Mouse (Mus musculus) embryonic facial prominence, embryonic 11.5 days (tissue): ENCODE data around the gene Man1b1. TPM values are rescaled to one million over a fixed set of nuclear protein-coding genes. Genes with fewer than 3 reads are reported as not detected.

Experiments used
- ATAC-seq: fragments of 200-750 bp; cut with Nextera tagmentation; replicated peaks from 2 replicates; pipeline ENCODE4 v1.8.0; 2017; ENCODE audit warnings: low read depth; ENCODE audit not compliant: insufficient number of reproducible peaks, low FRiP score, low TSS enrichment
- DNase-seq: peaks from one replicate; pipeline ENCODE4 v3.0.0-alpha.2; 2015; ENCODE audit warnings: low spot score
- H3K27ac ChIP-seq: fragments of 300-500 bp; sonication (generic); replicated peaks from 2 replicates; pipeline ENCODE4 v1.5.1; 2014; ENCODE audit warnings: mild to moderate bottlenecking, low read depth, low read length, control low read depth
- H3K27me3 ChIP-seq: fragments of 300-500 bp; sonication (generic); 2 replicates; pipeline ENCODE4 v1.6.1; 2014; ENCODE audit warnings: mild to moderate bottlenecking, low read length, moderate library complexity, mixed read lengths; ENCODE audit not compliant: control insufficient read depth, insufficient read depth
- H3K36me3 ChIP-seq: fragments of 300-500 bp; sonication (generic); replicated peaks from 2 replicates; pipeline ENCODE4 v1.6.1; 2014; ENCODE audit warnings: low read depth, mild to moderate bottlenecking, low read length, moderate library complexity, mixed read lengths; ENCODE audit not compliant: control insufficient read depth, insufficient read depth
- H3K4me1 ChIP-seq: fragments of 300-500 bp; sonication (generic); 2 replicates; pipeline ENCODE4 v1.6.1; 2014; ENCODE audit warnings: low read length, mixed read lengths; ENCODE audit not compliant: control insufficient read depth, insufficient read depth
- H3K4me2 ChIP-seq: fragments of 300-500 bp; sonication (generic); 2 replicates; pipeline ENCODE4 v1.6.1; 2014; ENCODE audit warnings: low read depth, mild to moderate bottlenecking, control low read depth, low read length, moderate library complexity
- H3K4me3 ChIP-seq: fragments of 300-500 bp; sonication (generic); 2 replicates; pipeline ENCODE4 v1.5.1; 2014; ENCODE audit warnings: low read depth, low read length, control low read depth
- H3K9ac ChIP-seq: fragments of 300-500 bp; sonication (generic); replicated peaks from 2 replicates; pipeline ENCODE4 v1.6.1; 2014; ENCODE audit warnings: mild to moderate bottlenecking, control low read depth, low read length
- H3K9me3 ChIP-seq: fragments of 300-500 bp; sonication (generic); replicated peaks from 2 replicates; pipeline ENCODE4 v1.6.1; 2016; ENCODE audit warnings: mild to moderate bottlenecking, low read length, inconsistent platforms, mixed read lengths; ENCODE audit not compliant: control insufficient read depth
- WGBS: fragments of 180-500 bp; shearing (Covaris S2); extraction: QIAGEN DNeasy Blood & Tissue Kit; methylation state at CpG from one replicate; pipeline ENCODE4 v1.1.7; 2014; 5-methylcytosine and 5-hydroxymethylcytosine counted together
- polyA plus RNA-seq: library from polyadenylated mRNA; unstranded; fragments of >200 nt; fragmentation: Nextera tagmentation; extraction: Ambion mirVana; gene quantifications from 2 replicates; pipeline ENCODE4 v1.2.1, GENCODE M21; 2014

The Man1b1 gene
- polyA plus RNA-seq, 1 experiment from 2014 or later = 92.7 TPM

- Histone ChIP-seq H3K4me2 (no peak overlapping the region; the same call in 1 of the 2 replicates), H3K27me3 (peaks cover 31% of the 10 kb centered on the region), H3K9me3 (no peaks in the 10 kb centered on the region), H3K9ac (no peak overlapping the region), H3K4me1 (peaks cover 5% of the 10 kb centered on the region), H3K4me3 (no peak overlapping the region), H3K36me3 (no peaks in the 10 kb centered on the region), H3K27ac (no peak overlapping the region)
- DNase-seq = no peak
- 16% methylated on average over 3 of the region's 3 CpGs for WGBS
- no peak for ATAC-seq
These were observed 64.5 kb downstream of the Man1b1 start for GRCm38 (mm10) chr2:25396597-25396983.

- H3K36me3 ChIP-seq = no peaks in the 10 kb centered on the region
- no peak overlapping the region for H3K4me2 ChIP-seq
- no peak overlapping the region for H3K4me3 ChIP-seq
- no peak overlapping the region for H3K9ac ChIP-seq
- DNase-seq (no peak), ATAC-seq (no peak)
- H3K4me1 ChIP-seq = peaks cover 5% of the 10 kb centered on the region
- no peaks in the 10 kb centered on the region for H3K9me3 ChIP-seq
- peaks cover 32% of the 10 kb centered on the region for H3K27me3 ChIP-seq
- no peak overlapping the region for H3K27ac ChIP-seq
- WGBS = 40% methylated on average over 1 of the region's 1 CpGs
These were observed 64.9 kb downstream of the Man1b1 start for GRCm38 (mm10) chr2:25397010-25397409.

GRCm38 (mm10) chr2:25398065-25398464 is 65.9 kb downstream of the Man1b1 start:
- DNase-seq (no peak), ATAC-seq (no peak)
- WGBS = 88% methylated on average over 7 of the region's 7 CpGs
- no peak overlapping the region for H3K4me2 ChIP-seq
- H3K4me3 ChIP-seq = no peak overlapping the region
- no peaks in the 10 kb centered on the region for H3K9me3 ChIP-seq
- peaks cover 38% of the 10 kb centered on the region for H3K27me3 ChIP-seq
- H3K27ac ChIP-seq = no peak overlapping the region
- H3K4me1 ChIP-seq = peaks cover 5% of the 10 kb centered on the region
- H3K36me3 ChIP-seq = no peaks in the 10 kb centered on the region
- H3K9ac ChIP-seq = no peak overlapping the region

- Histone ChIP-seq H3K27me3 (peaks cover 44% of the 10 kb centered on the region), H3K27ac (no peak within 1 kb of the TSS), H3K36me3 (no peaks in the 10 kb centered on the region), H3K9ac (no peak within 1 kb of the TSS), H3K4me2 (no peak within 1 kb of the TSS), H3K9me3 (no peaks in the 10 kb centered on the region), H3K4me1 (peaks cover 5% of the 10 kb centered on the region), H3K4me3 (no peak within 1 kb of the TSS)
- DNase-seq (no peak), ATAC-seq (no peak)
- WGBS = 58% methylated on average over 8 of the region's 8 CpGs
These were observed 66.9 kb downstream of the Man1b1 start, which contains the start of gene Npdc1 for GRCm38 (mm10) chr2:25399051-25399450. Gene Npdc1 (plus strand): TSS chr2:25399351.

GRCm38 (mm10) chr2:25400291-25400690 is 68.2 kb downstream of the Man1b1 start:
- DNase-seq = no peak
- WGBS = 21% methylated on average over 16 of the region's 16 CpGs
- Histone ChIP-seq H3K36me3 (no peaks in the 10 kb centered on the region), H3K27me3 (peaks cover 42% of the 10 kb centered on the region), H3K27ac (no peak overlapping the region), H3K4me2 (no peak overlapping the region), H3K4me1 (peaks cover 5% of the 10 kb centered on the region), H3K4me3 (no peak overlapping the region), H3K9ac (no peak overlapping the region), H3K9me3 (no peaks in the 10 kb centered on the region)
- no peak for ATAC-seq

- Histone ChIP-seq H3K9ac (no peak overlapping the region), H3K4me2 (no peak overlapping the region), H3K27me3 (peaks cover 37% of the 10 kb centered on the region), H3K4me1 (peaks cover 5% of the 10 kb centered on the region), H3K4me3 (no peak overlapping the region), H3K27ac (no peak overlapping the region), H3K9me3 (no peaks in the 10 kb centered on the region), H3K36me3 (no peaks in the 10 kb centered on the region)
- ATAC-seq (no peak), DNase-seq (peak; percentile 40)
- WGBS = 5% methylated on average over 17 of the region's 17 CpGs
These were observed 68.6 kb downstream of the Man1b1 start for GRCm38 (mm10) chr2:25400764-25401163.

Other genes with a start within 250 kb of the Man1b1 start
- 0.13 TPM in 1 of 2 replicates, not detected in the other for gene Noxa1, start 237.2 kb upstream of the Man1b1 start, polyA plus RNA-seq
- gene Nrarp, start 151.6 kb upstream of the Man1b1 start, polyA plus RNA-seq = 16.8 and 17.0 TPM in 2 replicates
- gene Tor4a, start 135.5 kb upstream of the Man1b1 start, polyA plus RNA-seq = 1.9 and 2.6 TPM in 2 replicates
- gene Nelfb, start 120.8 kb upstream of the Man1b1 start, polyA plus RNA-seq = 90.5 and 92.2 TPM in 2 replicates
- not detected in 2 replicates for gene Stpg3, start 117.7 kb upstream of the Man1b1 start, polyA plus RNA-seq
- gene Fam166a, start 113.6 kb upstream of the Man1b1 start, polyA plus RNA-seq = 1.4 TPM in 1 of 2 replicates, not detected in the other
- 456 and 490 TPM in 2 replicates for gene Tubb4b, start 107.6 kb upstream of the Man1b1 start, polyA plus RNA-seq
- gene Slc34a3, start 98.0 kb upstream of the Man1b1 start, polyA plus RNA-seq = not detected in 2 replicates
- not detected in 2 replicates for gene Rnf224, start 95.6 kb upstream of the Man1b1 start, polyA plus RNA-seq
- 7.4 and 10.4 TPM in 2 replicates for gene Rnf208, start 90.1 kb upstream of the Man1b1 start, polyA plus RNA-seq
- gene Cysrt1, start 89.9 kb upstream of the Man1b1 start, polyA plus RNA-seq = 0.50 TPM in 1 of 2 replicates, not detected in the other
- 3.3 and 4.2 TPM in 2 replicates for gene AL732309.1, start 85.5 kb upstream of the Man1b1 start, polyA plus RNA-seq
- 12.8 and 13.3 TPM in 2 replicates for gene Tmem203, start 76.9 kb upstream of the Man1b1 start, polyA plus RNA-seq
- gene Tprn, start 69.7 kb upstream of the Man1b1 start, polyA plus RNA-seq = 4.3 and 4.9 TPM in 2 replicates
- 253 and 254 TPM in 2 replicates for gene Ssna1, start 59.9 kb upstream of the Man1b1 start, polyA plus RNA-seq
- 111 and 113 TPM in 2 replicates for gene Anapc2, start 59.9 kb upstream of the Man1b1 start, polyA plus RNA-seq
- gene Tmem210, start 44.2 kb upstream of the Man1b1 start, polyA plus RNA-seq = not detected in 2 replicates
- gene Lrrc26, start 42.4 kb upstream of the Man1b1 start, polyA plus RNA-seq = not detected in 2 replicates
- 1.6 TPM in 2 replicates for gene Grin1, start 13.2 kb upstream of the Man1b1 start, polyA plus RNA-seq
- 18.2 and 19.1 TPM in 2 replicates for gene Dpp7, start 24.0 kb downstream of the Man1b1 start, polyA plus RNA-seq
- 5.2 and 8.9 TPM in 2 replicates for gene Uap1l1, start 33.3 kb downstream of the Man1b1 start, polyA plus RNA-seq
- 39.1 and 43.2 TPM in 2 replicates for gene Sapcd2, start 40.0 kb downstream of the Man1b1 start, polyA plus RNA-seq
- gene Entpd2, start 63.5 kb downstream of the Man1b1 start, polyA plus RNA-seq = 0.10 and 0.28 TPM in 2 replicates
- gene Npdc1, start 67.0 kb downstream of the Man1b1 start, polyA plus RNA-seq = 26.8 and 38.0 TPM in 2 replicates
- not detected in 2 replicates for gene Fut7, start 90.9 kb downstream of the Man1b1 start, polyA plus RNA-seq
- gene Abca2, start 96.4 kb downstream of the Man1b1 start, polyA plus RNA-seq = 2.2 TPM in 2 replicates
- 0.71 TPM in 1 of 2 replicates, not detected in the other for gene Clic3, start 124.5 kb downstream of the Man1b1 start, polyA plus RNA-seq
- gene Paxx, start 128.8 kb downstream of the Man1b1 start, polyA plus RNA-seq = 12.4 and 14.3 TPM in 2 replicates
- gene Ptgds, start 137.7 kb downstream of the Man1b1 start, polyA plus RNA-seq = 0.26 and 0.28 TPM in 2 replicates
- not detected in 2 replicates for gene Lcn12, start 161.6 kb downstream of the Man1b1 start, polyA plus RNA-seq
- gene Fbxw5, start 168.4 kb downstream of the Man1b1 start, polyA plus RNA-seq = 51.1 and 56.4 TPM in 2 replicates
- gene C8g, start 169.4 kb downstream of the Man1b1 start, polyA plus RNA-seq = 3.8 and 4.3 TPM in 2 replicates
- 35.6 and 36.0 TPM in 2 replicates for gene Traf2, start 214.6 kb downstream of the Man1b1 start, polyA plus RNA-seq
- gene Edf1, start 225.5 kb downstream of the Man1b1 start, polyA plus RNA-seq = 336 and 375 TPM in 2 replicates
- gene Mamdc4, start 242.5 kb downstream of the Man1b1 start, polyA plus RNA-seq = 1.2 and 8.5 TPM in 2 replicates
- gene Phpt1, start 242.9 kb downstream of the Man1b1 start, polyA plus RNA-seq = 145 and 157 TPM in 2 replicates
- 0.07 and 0.25 TPM in 2 replicates for gene Ajm1, start 249.4 kb downstream of the Man1b1 start, polyA plus RNA-seq